14 mouse cellular contexts compared by ENCODE assay signal in genomic region chr11:121804258-121805027, GRCm38 (mm10). TPM values are rescaled to one million over a fixed set of nuclear protein-coding genes. Genes with fewer than 3 reads are reported as not detected.
DNase-seq lines count a peak whose midpoint lies in the region; ATAC-seq and TF ChIP-seq lines count a peak whose summit lies in the region.
"Had no signal": no experiment of that assay in that cellular context is flagged by ENCODE, and none has a peak within 500 bp of the region (broad histone marks: within the 10 kb centered on the region; RNA-seq: fewer than 3 reads in every experiment).

No protein-coding gene starts in this region.

- TF ChIP-seq CTCF in gastrocnemius, adult 2 months (IDR thresholded peaks at IDR 0.05): no peak

- H3K4me2 ChIP-seq in kidney, embryonic 14.5 days (replicated peaks; ENCODE audit: low read depth, low read length): no peak overlapping the region
- no peak overlapping the region for H3K4me2 ChIP-seq in hindbrain, embryonic 16.5 days (ENCODE audit: low read length)

- H3K27ac ChIP-seq in kidney, embryonic 14.5 days (ENCODE audit: low read depth, low read length): no peak overlapping the region
- peak overlapping the region; percentile 85 for H3K27ac ChIP-seq in brown adipose tissue, adult 24 weeks (replicated peaks; ENCODE audit: low read depth, low read length)
- no peak overlapping the region; the same call in 1 of the 2 replicates for H3K27ac ChIP-seq in gastrocnemius, adult 2 months
- no peak overlapping the region for H3K27ac ChIP-seq in hindbrain, embryonic 16.5 days (ENCODE audit: low read depth, low read length)

- WGBS in kidney, embryonic 14.5 days: 78% methylated on average over 5 of the region's 5 CpGs
- WGBS in hindbrain, embryonic 16.5 days: 91% methylated on average over 5 of the region's 5 CpGs

- DNase-seq in kidney, adult 11 months: peak; percentile 19
- no peak for DNase-seq in ovary, postnatal 14 days (ENCODE audit: low spot score)
- DNase-seq in gastrocnemius, adult 2 months: no peak
- DNase-seq: cerebellum, postnatal 10 days; retina, postnatal 1 day; thymus, postnatal 25 days had no signal

- intact Hi-C loops in gastrocnemius, adult 2 months (cut with DNase I): loop anchor here (5.0 kb wide), 1 partner anchor 102 kb away; the partner anchor contains the start of gene Metrnl

- no peak for ATAC-seq in kidney, embryonic 14.5 days (ENCODE audit: low FRiP score, low TSS enrichment)
- ATAC-seq in CD4-positive, CD25-positive, alpha-beta regulatory T cell, adult 4 months: peak; percentile 49
- ATAC-seq in megakaryocyte progenitor cell, adult 5-6 weeks (replicated peaks; ENCODE audit: poor library complexity): peak; percentile 52
- no peak for ATAC-seq in hindbrain, embryonic 16.5 days

- no peak overlapping the region for H3K4me3 ChIP-seq in kidney, embryonic 14.5 days (ENCODE audit: low read length)
- no peak overlapping the region for H3K4me3 ChIP-seq in brown adipose tissue, adult 24 weeks (ENCODE audit: insufficient read depth, low read depth, low read length)
- H3K4me3 ChIP-seq in gastrocnemius, adult 2 months: no peak overlapping the region
- no peak overlapping the region for H3K4me3 ChIP-seq in hindbrain, embryonic 16.5 days (ENCODE audit: low read length)

- H3K4me1 ChIP-seq in kidney, embryonic 14.5 days (ENCODE audit: control insufficient read depth, insufficient read depth, low read length): no peaks in the 10 kb centered on the region
- no peaks in the 10 kb centered on the region for H3K4me1 ChIP-seq in brown adipose tissue, adult 24 weeks (ENCODE audit: control insufficient read depth, insufficient read depth, insufficient read length, low read length)
- no peaks in the 10 kb centered on the region; the same call in 1 of the 2 replicates for H3K4me1 ChIP-seq in hindbrain, embryonic 16.5 days (ENCODE audit: control insufficient read depth, insufficient read depth, low read depth, low read length)

- H3K36me3 ChIP-seq in kidney, embryonic 14.5 days (ENCODE audit: control insufficient read depth, insufficient read depth, low read length): no peaks in the 10 kb centered on the region
- H3K36me3 ChIP-seq in hindbrain, embryonic 16.5 days (ENCODE audit: control insufficient read depth, insufficient read depth, low read length): no peaks in the 10 kb centered on the region

- H3K27me3 ChIP-seq in kidney, embryonic 14.5 days (ENCODE audit: control insufficient read depth, insufficient read depth, low read length): no peaks in the 10 kb centered on the region
- H3K27me3 ChIP-seq in hindbrain, embryonic 16.5 days (replicated peaks; ENCODE audit: control insufficient read depth, insufficient read depth, low read length): no peaks in the 10 kb centered on the region

- no peaks in the 10 kb centered on the region for H3K9me3 ChIP-seq in kidney, embryonic 14.5 days (ENCODE audit: control insufficient read depth, low read length)
- H3K9me3 ChIP-seq in hindbrain, embryonic 16.5 days (ENCODE audit: control insufficient read depth, low read length): no peaks in the 10 kb centered on the region

- H3K9ac ChIP-seq in kidney, embryonic 14.5 days (ENCODE audit: low read depth, low read length): no peak overlapping the region
- H3K9ac ChIP-seq in hindbrain, embryonic 16.5 days (ENCODE audit: low read depth, low read length): no peak overlapping the region

RNA-seq across cellular contexts. Expression of gene Ptchd3, which starts 25.6 kb away (rescaled TPM):
- polyA plus RNA-seq in kidney, embryonic 14.5 days (2014; fragmentation: Nextera tagmentation; extraction: Ambion mirVana): 0.10 and 0.11 TPM in 2 replicates
- polyA plus RNA-seq in CD4-positive, CD25-positive, alpha-beta regulatory T cell, adult 4 months (2017; shearing (Covaris generic)): not detected
- polyA plus RNA-seq in brown adipose tissue, adult 24 weeks (2012; ENCODE audit: insufficient read depth, insufficient read length, missing spikeins): not detected in 2 replicates
- total RNA-seq in megakaryocyte progenitor cell, adult 5-6 weeks (2015): not detected in 2 replicates
- not detected in 2 replicates for total RNA-seq in megakaryocyte progenitor cell, adult 5-6 weeks (2017)
- total RNA-seq in gastrocnemius, adult 2 months (2021): not detected
- polyA plus RNA-seq in hindbrain, embryonic 16.5 days (2015; fragmentation: Nextera tagmentation; extraction: Ambion mirVana): not detected in 2 replicates
- total RNA-seq: left cerebral cortex, adult 8-10 months had no signal
- polyA plus RNA-seq: kidney, embryonic 16.5 days; liver, embryonic 16.5 days had no signal

Comparison
In these comparisons a context has a peak if more than half of its experiments do, and no peak if none do; other contexts are left out.
1. ATAC-seq: peak in CD4-positive, CD25-positive, alpha-beta regulatory T cell, adult 4 months (single experiment) and megakaryocyte progenitor cell, adult 5-6 weeks (single experiment); none in kidney, embryonic 14.5 days (single experiment) and hindbrain, embryonic 16.5 days (single experiment).